Mouse (Mus musculus): Measurements from ENCODE around the gene Gse1.

- TF ChIP-seq POLR2A (IDR thresholded peaks at IDR 0.05; ENCODE audit: low read depth, low read length) = no peak
- no peak for TF ChIP-seq CTCF (conservative IDR thresholded peaks at IDR 0.05; ENCODE audit: insufficient read depth, insufficient read length, low read depth, low read length)
These were observed 12.7 kb upstream of the Gse1 start for GRCm38 (mm10) chr8:120215416-120216141.

Data from kidney, adult 2 months (tissue).